Mouse (Mus musculus) urinary bladder, postnatal 25 days (tissue): ENCODE data around the gene Gm21477.
"Not testable (repeated sequence)": the region's sequence is repeated elsewhere in the genome, so short reads cannot be mapped to it uniquely, and the experiment has no call there.

Experiments used
- DNase-seq: peaks from one replicate; pipeline ENCODE4 v3.0.0; 2022; ENCODE audit warnings: low spot score

Gene Gm21477

GRCm38 (mm10) chrY:87116521-87116920 lies at the start of gene Gm21477:
Gene Gm21477, plus strand, starts transcription at chrY:87116821.
- not testable (repeated sequence) for DNase-seq
